Mouse (Mus musculus) testis, adult 2 months (tissue): ENCODE measurements around the gene Lrp10. TPM values are rescaled to one million over a fixed set of nuclear protein-coding genes. Genes with fewer than 3 reads are reported as not detected.

Experiments
- H3K27ac ChIP-seq: fragments of 200-500 bp; 2 replicates; pipeline ENCODE4 v1.5.1; 2012; ENCODE audit warnings: low read depth, low read length; ENCODE audit not compliant: control insufficient read depth, insufficient read depth
- H3K27me3 ChIP-seq: fragments of 200-500 bp; 2 replicates; pipeline ENCODE4 v1.6.1; 2012; ENCODE audit warnings: mild to moderate bottlenecking, low read length, moderate library complexity; ENCODE audit not compliant: control insufficient read depth, insufficient read depth
- H3K36me3 ChIP-seq: fragments of 200-500 bp; 2 replicates; pipeline ENCODE4 v1.6.1; 2012; ENCODE audit warnings: mild to moderate bottlenecking, low read length; ENCODE audit not compliant: control insufficient read depth, insufficient read depth
- H3K4me1 ChIP-seq: fragments of 200-500 bp; 2 replicates; pipeline ENCODE4 v1.6.1; 2012; ENCODE audit warnings: low read length; ENCODE audit not compliant: control insufficient read depth, insufficient read depth
- H3K4me3 ChIP-seq: fragments of 200-500 bp; 2 replicates; pipeline ENCODE4 v1.5.1; 2012; ENCODE audit warnings: low read depth, mild to moderate bottlenecking, low read length, moderate library complexity, mixed read lengths; ENCODE audit not compliant: control insufficient read depth
- CTCF ChIP-seq: fragments of 200-500 bp; IDR thresholded peaks from 2 replicates; pipeline ENCODE4 v1.5.1; 2012; ENCODE audit warnings: low read depth, mild to moderate bottlenecking, inconsistent platforms, low read length, moderate library complexity; ENCODE audit not compliant: control insufficient read depth, insufficient read depth, insufficient replicate concordance
- POLR2A ChIP-seq: fragments of 200-500 bp; IDR thresholded peaks from 2 replicates; pipeline ENCODE4 v1.6.1; 2012; ENCODE audit warnings: low read depth, mild to moderate bottlenecking, inconsistent platforms, low read length, moderate library complexity; ENCODE audit not compliant: control insufficient read depth
- polyA plus RNA-seq: library from polyadenylated mRNA; depleted of rRNA; stranded (reverse); fragments of >200 nt; gene quantifications from 2 replicates; pipeline ENCODE4 v1.2.3, GENCODE M21; 2012

Lrp10 gene
- polyA plus RNA-seq, 1 experiment, result 13.8 TPM

- no peak overlapping the region for H3K27ac ChIP-seq
- no peak overlapping the region for H3K4me3 ChIP-seq
- TF ChIP-seq POLR2A, result no peak
- TF ChIP-seq CTCF, result no peak
- H3K36me3 ChIP-seq, result no peaks in the 10 kb centered on the region
- H3K4me1 ChIP-seq, result peaks cover 16% of the 10 kb centered on the region
- no peaks in the 10 kb centered on the region for H3K27me3 ChIP-seq
Measured at GRCm38 (mm10) chr14:54445476-54445875, 18.5 kb upstream of the Lrp10 start.

DNA sequence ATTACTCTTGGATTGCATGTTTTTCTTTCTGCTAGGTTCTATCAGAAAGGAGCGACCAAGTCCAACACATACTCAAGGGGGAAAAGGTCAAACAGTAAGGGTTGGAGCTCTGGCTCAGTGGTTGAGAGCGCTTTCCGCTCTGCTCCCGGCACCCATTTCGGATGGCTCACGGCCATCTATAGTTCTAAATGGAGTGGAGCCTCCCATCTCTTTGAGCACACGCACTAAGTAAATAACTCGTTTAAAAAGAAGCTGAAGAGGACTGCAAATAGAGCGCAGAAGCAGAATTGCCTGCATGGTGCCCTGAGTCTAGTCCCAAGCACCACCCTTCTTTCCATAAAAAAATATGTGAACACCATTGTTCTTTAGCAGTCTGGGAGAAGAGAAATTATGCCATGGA lies 10.4 kb upstream of the Lrp10 start:
- H3K27me3 ChIP-seq, result no peaks in the 10 kb centered on the region
- no peak for TF ChIP-seq CTCF
- TF ChIP-seq POLR2A, result no peak
- peaks cover 6% of the 10 kb centered on the region for H3K4me1 ChIP-seq
- H3K36me3 ChIP-seq, result no peaks in the 10 kb centered on the region
- no peak overlapping the region for H3K27ac ChIP-seq
- no peak overlapping the region for H3K4me3 ChIP-seq

DNA sequence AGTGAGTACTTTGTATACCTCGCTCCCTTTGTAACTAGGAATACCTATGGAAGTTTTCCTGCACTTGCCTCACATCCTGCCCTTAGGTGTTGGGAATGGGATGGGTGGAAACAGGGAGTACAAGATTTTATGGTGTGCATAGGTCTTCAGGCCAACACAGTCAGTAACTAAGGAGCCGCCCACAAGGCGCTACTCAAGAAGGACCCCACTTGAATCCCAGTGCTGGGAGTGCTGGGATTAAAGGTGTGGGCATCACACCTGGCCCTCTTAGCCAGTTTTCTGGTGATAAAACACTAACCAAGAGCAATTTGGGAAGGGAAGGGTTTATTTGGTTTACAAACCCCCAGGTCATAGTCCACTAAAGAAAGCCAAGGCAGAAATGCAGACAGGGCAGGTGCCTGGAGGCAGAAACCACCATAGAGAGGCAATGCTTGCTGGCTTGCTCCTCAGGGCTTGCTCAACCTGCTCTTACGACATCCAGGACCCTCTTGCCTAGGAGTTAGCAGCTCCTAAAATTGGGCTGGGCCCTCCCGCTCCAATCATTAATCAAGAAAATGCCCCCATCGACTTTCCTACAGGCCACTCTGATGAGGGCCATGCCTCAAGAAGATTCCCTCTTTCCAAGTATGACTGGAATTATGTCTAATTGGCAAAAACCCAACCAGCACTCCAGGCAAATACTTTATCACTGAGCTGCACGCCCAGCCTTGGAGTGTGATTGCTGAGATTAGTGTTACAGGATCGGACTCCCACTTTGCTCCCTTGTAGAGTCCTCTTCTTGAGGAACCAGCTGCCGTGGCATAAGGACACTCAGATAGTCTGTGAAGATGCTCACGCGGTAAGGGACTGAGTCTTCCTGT lies 9.0 kb upstream of the Lrp10 start:
- no peaks in the 10 kb centered on the region for H3K4me1 ChIP-seq
- H3K36me3 ChIP-seq, result no peaks in the 10 kb centered on the region
- H3K27me3 ChIP-seq, result no peaks in the 10 kb centered on the region
- no peak overlapping the region for H3K4me3 ChIP-seq
- TF ChIP-seq POLR2A, result no peak
- no peak for TF ChIP-seq CTCF
- no peak overlapping the region for H3K27ac ChIP-seq

DNA sequence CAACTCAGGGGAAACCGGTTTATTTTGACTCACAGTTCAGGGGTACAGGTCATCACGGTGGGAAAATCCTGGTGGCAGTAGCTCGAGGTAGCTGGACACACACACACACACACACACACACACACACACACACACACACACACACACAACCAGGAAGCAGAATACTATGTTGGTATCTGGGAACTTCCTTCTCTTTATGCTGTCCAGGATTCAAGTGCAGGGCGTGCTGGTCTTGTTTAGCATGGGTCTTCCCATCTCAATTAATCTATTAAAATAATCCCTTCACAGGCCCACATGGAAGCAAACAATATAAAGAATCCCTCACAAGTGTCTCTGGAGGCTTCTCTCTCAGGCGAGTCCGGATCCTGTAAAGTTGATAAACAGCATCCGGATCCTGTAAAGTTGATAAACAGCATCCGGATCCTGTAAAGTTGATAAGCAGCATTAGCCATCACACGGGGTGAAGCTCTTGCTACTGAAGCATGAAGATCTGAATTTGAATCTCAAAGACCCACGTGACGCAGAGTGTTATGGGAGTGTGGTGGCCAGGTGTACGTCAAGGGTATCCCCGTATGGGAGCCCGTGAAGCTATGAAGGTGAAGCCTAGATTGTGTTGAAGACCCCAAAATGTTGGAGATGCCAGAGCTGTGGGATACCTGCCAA lies 5.9 kb upstream of the Lrp10 start:
- Histone ChIP-seq H3K4me1 (no peaks in the 10 kb centered on the region), H3K27me3 (no peaks in the 10 kb centered on the region), H3K4me3 (no peak overlapping the region), H3K27ac (no peak overlapping the region), H3K36me3 (no peaks in the 10 kb centered on the region)
- TF ChIP-seq CTCF, result no peak
- no peak for TF ChIP-seq POLR2A

DNA sequence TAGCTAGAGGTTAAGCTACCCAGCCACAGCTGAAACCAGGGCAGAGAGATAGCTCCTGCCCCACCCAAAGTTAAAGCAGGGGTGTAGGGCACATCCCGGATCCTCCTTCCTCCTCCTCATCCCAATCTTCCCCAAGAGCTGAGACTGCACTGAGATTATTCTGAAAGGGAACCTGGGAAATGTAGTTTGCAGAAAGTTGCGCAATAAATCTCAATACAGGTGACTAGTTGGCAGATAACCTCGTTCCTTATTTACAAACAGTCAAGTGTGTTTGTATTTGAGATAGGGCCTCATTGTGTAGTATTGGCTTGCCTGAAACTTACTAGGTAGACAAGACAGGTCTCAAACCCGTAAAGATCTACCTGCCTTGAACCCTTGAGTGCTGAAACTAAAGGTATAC lies 1.8 kb upstream of the Lrp10 start:
- Histone ChIP-seq H3K4me3 (no peak overlapping the region), H3K27ac (no peak overlapping the region), H3K4me1 (peaks cover 6% of the 10 kb centered on the region), H3K27me3 (no peaks in the 10 kb centered on the region), H3K36me3 (no peaks in the 10 kb centered on the region)
- no peak for TF ChIP-seq POLR2A
- no peak for TF ChIP-seq CTCF

DNA sequence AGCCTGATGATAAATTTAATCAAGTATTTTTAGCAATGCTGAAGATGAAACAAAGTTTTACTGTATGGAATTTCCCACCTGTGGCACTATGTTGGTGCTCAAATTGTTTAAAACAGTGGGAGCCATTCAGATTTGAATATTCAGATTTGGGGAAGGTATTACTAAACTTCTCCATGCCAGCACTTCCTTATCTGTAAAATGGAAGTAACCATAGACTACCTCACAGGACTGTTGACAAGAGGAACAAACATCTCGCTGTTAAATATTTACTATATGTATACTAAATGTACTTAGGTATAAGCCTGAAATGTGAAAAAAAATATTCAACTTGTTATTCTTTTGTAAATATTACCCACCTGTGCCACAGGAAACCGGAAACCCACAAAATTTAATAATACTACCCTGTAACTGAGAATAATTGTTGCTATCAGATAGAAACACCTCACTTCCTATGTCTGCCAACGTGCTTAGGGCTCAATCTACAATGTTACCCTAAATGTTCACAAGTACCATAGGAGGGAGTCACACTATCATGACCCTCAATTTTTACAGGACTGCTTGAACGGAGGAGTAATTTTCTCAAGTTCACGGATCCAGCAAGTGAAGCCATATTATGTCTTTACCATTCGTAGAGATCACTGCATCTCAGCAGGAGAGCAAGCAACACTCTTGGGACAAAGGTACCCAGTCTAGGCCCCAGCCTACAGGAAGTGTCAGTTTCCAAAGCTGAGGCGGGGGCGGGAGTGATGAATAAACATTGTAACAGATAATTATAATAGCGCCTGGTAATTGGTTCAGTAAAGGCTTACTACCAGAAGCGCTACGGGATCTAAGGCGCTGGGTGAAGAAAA lies 604 bp upstream of the Lrp10 start:
- H3K4me1 ChIP-seq, result peaks cover 6% of the 10 kb centered on the region
- H3K27me3 ChIP-seq, result no peaks in the 10 kb centered on the region
- peak overlapping the region; percentile 96 for H3K4me3 ChIP-seq
- H3K27ac ChIP-seq, result peak overlapping the region; percentile 63
- no peaks in the 10 kb centered on the region for H3K36me3 ChIP-seq
- no peak for TF ChIP-seq CTCF
- no peak for TF ChIP-seq POLR2A

- no peaks in the 10 kb centered on the region for H3K27me3 ChIP-seq
- H3K4me1 ChIP-seq, result peaks cover 6% of the 10 kb centered on the region
- no peaks in the 10 kb centered on the region for H3K36me3 ChIP-seq
- peak overlapping the region; percentile 68; the same call in 1 of the 2 replicates for H3K27ac ChIP-seq
- peak; percentile 46; the same call in 1 of the 2 replicates for TF ChIP-seq CTCF
- no peak; the same call in 1 of the 2 replicates for TF ChIP-seq POLR2A
- H3K4me3 ChIP-seq, result peak overlapping the region; percentile 96
Measured at GRCm38 (mm10) chr14:54464293-54465005, 512 bp downstream of the Lrp10 start.
